Mouse (Mus musculus) thymus, adult 2 months (tissue): ENCODE data around the gene Prkg1. TPM values are rescaled to one million over a fixed set of nuclear protein-coding genes. Genes with fewer than 3 reads are reported as not detected.
"Not testable (repeated sequence)": the region's sequence is repeated elsewhere in the genome, so short reads cannot be mapped to it uniquely, and the experiment has no call there.

Source experiments
- DNase-seq: peaks from one replicate; pipeline ENCODE4 v3.0.0; 2021
- H3K27ac ChIP-seq: fragments of 200-500 bp; 2 replicates; pipeline ENCODE4 v1.5.1; 2012; ENCODE audit warnings: low read length, control low read depth; ENCODE audit not compliant: control insufficient read depth, insufficient read depth
- H3K27me3 ChIP-seq: fragments of 200-500 bp; 2 replicates; pipeline ENCODE4 v1.6.1; 2012; ENCODE audit warnings: mild to moderate bottlenecking, low read length, moderate library complexity, mixed read lengths; ENCODE audit not compliant: control insufficient read depth, insufficient read depth
- H3K36me3 ChIP-seq: fragments of 200-500 bp; 2 replicates; pipeline ENCODE4 v1.6.1; 2012; ENCODE audit warnings: mild to moderate bottlenecking, low read length, moderate library complexity; ENCODE audit not compliant: control insufficient read depth, insufficient read depth
- H3K4me1 ChIP-seq: fragments of 200-500 bp; replicated peaks from 2 replicates; pipeline ENCODE4 v1.6.1; 2012; ENCODE audit warnings: low read length; ENCODE audit not compliant: control insufficient read depth, insufficient read depth
- H3K4me3 ChIP-seq: fragments of 200-500 bp; 2 replicates; pipeline ENCODE4 v1.5.1; 2012; ENCODE audit warnings: mild to moderate bottlenecking, low read length, control low read depth, moderate library complexity; ENCODE audit not compliant: control insufficient read depth, insufficient read depth
- CTCF ChIP-seq: fragments of 200-500 bp; IDR thresholded peaks from 2 replicates; pipeline ENCODE4 v1.5.1; 2012; ENCODE audit warnings: mild to moderate bottlenecking, control low read depth, low read length, moderate library complexity, borderline replicate concordance; ENCODE audit not compliant: control insufficient read depth, poor library complexity, insufficient read depth; ENCODE audit errors: extremely low read depth
- POLR2A ChIP-seq: fragments of 200-500 bp; IDR thresholded peaks from 2 replicates; pipeline ENCODE4 v1.6.1; 2012; ENCODE audit warnings: mild to moderate bottlenecking, low read length, control low read depth, moderate library complexity; ENCODE audit not compliant: control insufficient read depth, poor library complexity, insufficient read depth; ENCODE audit errors: extremely low read depth
- WGBS: fragments of 180-500 bp; shearing (Covaris S2); methylation state at CpG from one replicate; pipeline ENCODE4 v1.1.7; 2018; 5-methylcytosine and 5-hydroxymethylcytosine counted together
- polyA plus RNA-seq: library from polyadenylated mRNA; depleted of rRNA; stranded (reverse); fragments of >200 nt; gene quantifications from 2 replicates; pipeline ENCODE4 v1.2.3, GENCODE M21; 2012; rRNA removed

Prkg1 gene
- polyA plus RNA-seq, 1 experiment, result 0.26 TPM

DNA sequence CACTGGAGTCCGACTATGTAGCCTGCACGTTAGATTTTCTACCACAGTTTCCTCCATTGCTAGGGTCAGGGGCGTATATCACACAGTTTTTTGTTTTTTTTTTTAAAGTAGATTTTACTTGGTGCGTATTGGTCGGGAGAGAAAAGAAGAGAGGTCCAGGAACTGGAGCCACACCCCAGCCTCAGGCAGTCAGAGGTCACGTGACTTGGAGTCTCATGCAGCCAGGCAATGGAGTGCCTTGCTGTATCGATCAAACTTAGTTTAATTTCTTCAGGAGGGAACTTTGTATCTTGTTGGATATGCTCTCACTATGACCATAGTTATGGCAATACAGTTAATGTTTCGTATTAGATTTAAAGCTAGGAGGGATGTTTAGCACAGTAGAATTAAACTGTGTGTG, 1212.6 kb downstream of the Prkg1 start:
- Histone ChIP-seq H3K4me1 (no peaks in the 10 kb centered on the region), H3K27me3 (peaks cover 9% of the 10 kb centered on the region), H3K27ac (no peak overlapping the region), H3K36me3 (no peaks in the 10 kb centered on the region), H3K4me3 (no peak overlapping the region)
- no peak for DNase-seq
- WGBS, result 71% methylated on average over 8 of the region's 8 CpGs
- TF ChIP-seq POLR2A (no peak), CTCF (no peak)

GRCm38 (mm10) chr19:30549854-30550647, 1214.8 kb downstream of the Prkg1 start:
- 29% methylated on average over 17 of the region's 17 CpGs for whole genome bisulfite sequencing
- H3K4me1 ChIP-seq, result no peaks in the 10 kb centered on the region
- no peak for DNase-seq
- no peak for TF ChIP-seq CTCF
- no peak for TF ChIP-seq POLR2A
- H3K4me3 ChIP-seq, result no peak overlapping the region
- peaks cover 9% of the 10 kb centered on the region for H3K27me3 ChIP-seq
- no peaks in the 10 kb centered on the region for H3K36me3 ChIP-seq
- no peak overlapping the region for H3K27ac ChIP-seq

DNA sequence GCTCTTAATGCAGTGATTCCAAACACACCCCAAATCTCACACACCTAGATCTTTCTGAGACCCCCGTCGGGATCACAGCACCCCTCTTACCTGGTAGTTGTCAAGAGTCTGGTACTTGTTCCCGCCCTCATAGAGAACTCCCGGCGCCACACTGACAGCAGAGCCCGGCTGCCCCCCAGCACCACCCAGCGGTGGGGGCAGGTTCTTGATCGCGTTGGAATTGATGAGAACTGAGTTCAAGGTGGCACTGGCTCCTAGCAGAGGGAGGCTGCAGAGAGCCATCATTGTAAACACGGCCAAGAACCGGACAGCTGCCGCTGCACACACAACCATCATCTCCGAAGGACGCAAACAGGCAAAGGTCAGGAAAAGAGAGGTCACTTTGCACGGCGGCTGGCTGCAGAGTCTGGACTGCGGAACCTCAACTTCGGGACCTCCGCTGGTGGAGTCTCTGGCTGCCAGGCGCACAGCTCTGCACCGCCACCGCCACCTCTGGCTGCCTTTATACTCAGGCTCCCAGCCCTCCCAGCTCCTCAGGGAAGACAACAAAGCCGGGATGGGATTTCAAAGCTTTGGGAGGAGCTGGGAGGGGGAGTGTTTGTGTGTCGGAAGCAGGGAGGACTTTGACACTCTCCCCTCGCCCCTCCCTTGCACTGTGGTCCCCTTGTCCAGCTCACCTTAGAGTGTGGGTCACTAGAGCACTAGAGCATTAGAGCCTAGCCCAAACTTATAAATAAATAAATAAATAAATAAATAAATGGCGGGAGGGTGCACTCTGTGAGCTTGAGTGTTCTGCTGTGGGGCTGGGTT, 1215.6 kb downstream of the Prkg1 start, which contains the start of gene Dkk1:
Gene Dkk1 (minus strand): TSS at position 622 of the 810 bp plus-strand sequence.
- no peak within 1 kb of the TSS for H3K27ac ChIP-seq
- WGBS, result 5% methylated on average over 26 of the region's 26 CpGs
- peaks cover 9% of the 10 kb centered on the region for H3K27me3 ChIP-seq
- H3K36me3 ChIP-seq, result no peaks in the 10 kb centered on the region
- TF ChIP-seq POLR2A (no peak), CTCF (no peak)
- peak; percentile 5 for DNase-seq
- no peaks in the 10 kb centered on the region for H3K4me1 ChIP-seq
- H3K4me3 ChIP-seq, result no peak within 1 kb of the TSS

DNA sequence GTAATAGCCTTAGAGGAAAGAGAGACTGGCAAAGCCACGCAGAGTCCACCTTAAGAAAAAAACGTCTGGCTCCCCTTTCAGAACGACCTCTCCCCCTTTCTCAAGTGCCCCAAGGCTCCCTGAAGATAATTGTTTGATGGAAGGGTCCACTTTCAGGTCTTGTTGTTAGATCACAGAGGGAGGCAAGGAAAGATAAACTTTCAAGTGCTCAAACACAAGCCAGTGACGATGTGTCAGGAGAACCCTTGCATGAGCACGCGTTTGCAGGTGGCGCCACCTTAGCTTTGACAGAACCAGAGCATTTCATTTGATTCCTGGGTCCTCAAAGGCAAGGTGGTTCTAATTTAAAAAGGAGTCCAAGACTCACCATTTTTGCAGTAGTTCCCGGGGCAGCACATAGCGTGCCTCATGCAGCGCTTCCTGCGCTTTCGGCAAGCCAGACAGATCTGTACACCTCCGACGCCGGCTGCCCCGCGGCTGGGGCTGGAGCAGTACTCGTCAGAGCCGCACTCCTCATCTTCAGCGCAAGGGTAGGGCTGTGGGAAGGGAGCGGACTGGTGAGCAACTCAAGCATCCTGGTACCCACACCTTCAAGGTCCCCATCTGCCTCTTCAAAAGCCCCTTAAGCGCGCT, 1216.3 kb downstream of the Prkg1 start:
- 8% methylated on average over 23 of the region's 23 CpGs for WGBS
- DNase-seq, result no peak
- H3K27ac ChIP-seq, result no peak overlapping the region
- H3K4me1 ChIP-seq, result no peaks in the 10 kb centered on the region
- no peaks in the 10 kb centered on the region for H3K36me3 ChIP-seq
- H3K27me3 ChIP-seq, result peaks cover 9% of the 10 kb centered on the region
- TF ChIP-seq POLR2A (no peak), CTCF (no peak)
- H3K4me3 ChIP-seq, result no peak overlapping the region

- not testable (repeated sequence) for H3K27ac ChIP-seq, H3K27me3 ChIP-seq, DNase-seq, H3K36me3 ChIP-seq, H3K4me3 ChIP-seq, H3K4me1 ChIP-seq
- 3% methylated on average over 44 of the region's 44 CpGs for WGBS
These were observed 1225.4 kb downstream of the Prkg1 start for GRCm38 (mm10) chr19:30539365-30539941.

DNA sequence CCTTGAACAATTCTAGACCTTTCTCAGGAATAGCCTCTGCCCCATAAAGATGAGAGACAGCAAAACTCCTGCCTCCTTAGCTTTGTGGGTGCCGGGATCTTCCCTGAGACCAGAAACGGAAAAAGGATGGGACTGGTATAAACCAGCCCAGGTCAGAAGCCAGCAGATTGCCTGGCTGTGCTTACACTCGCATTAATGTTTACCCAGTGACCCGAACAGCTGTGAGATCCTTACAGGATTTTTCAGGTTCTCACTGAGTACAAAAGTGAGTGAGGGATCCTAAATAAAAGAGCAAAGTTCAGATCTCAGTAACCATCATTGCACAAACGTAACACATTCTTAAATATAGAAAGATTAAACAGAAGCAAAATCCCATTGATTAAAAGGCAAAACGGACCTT, 1248.1 kb downstream of the Prkg1 start:
- WGBS, result 94% methylated on average over 6 of the region's 6 CpGs
- no peak for DNase-seq
- TF ChIP-seq POLR2A (no peak), CTCF (no peak)

More for the DNA sequence above, 1248.1 kb downstream of the Prkg1 start:
- H3K27me3 ChIP-seq, result no peaks in the 10 kb centered on the region
- H3K4me1 ChIP-seq, result no peaks in the 10 kb centered on the region
- H3K36me3 ChIP-seq, result no peaks in the 10 kb centered on the region
- H3K27ac ChIP-seq, result no peak overlapping the region
- no peak overlapping the region for H3K4me3 ChIP-seq

Other genes with a start within 250 kb of the Prkg1 start
- gene A1cf, start 103.7 kb upstream of the Prkg1 start, polyA plus RNA-seq, result 0.04 and 0.08 TPM in 2 replicates